Mouse (Mus musculus) CH12.LX (cell line): ENCODE measurements around the gene Usp36. TPM values are rescaled to one million over a fixed set of nuclear protein-coding genes. Genes with fewer than 3 reads are reported as not detected.
"Not testable (repeated sequence)": the region's sequence is repeated elsewhere in the genome, so short reads cannot be mapped to it uniquely, and the experiment has no call there.

Experiments used
- DNase-seq: peaks from one replicate; pipeline ENCODE4 v3.0.0-alpha.2; 2013; ENCODE audit errors: extremely low read depth
- H3K27ac ChIP-seq: 2 replicates; pipeline ENCODE4 v1.5.1; 2012; ENCODE audit warnings: low read depth, mild to moderate bottlenecking, control low read depth, moderate library complexity; ENCODE audit not compliant: insufficient read depth
- H3K27me3 ChIP-seq: replicated peaks from 2 replicates; pipeline ENCODE3; 2012; ENCODE audit warnings: inconsistent platforms
- H3K36me3 ChIP-seq, 2 experiments: replicated peaks in 1 of 2; 2 replicates each; pipeline versions ENCODE3 to v1.6.1; 2012; ENCODE audit warnings: inconsistent platforms in 1 of 2, low read length in 1 of 2, mild to moderate bottlenecking in 1 of 2, mixed read lengths in 1 of 2, moderate library complexity in 1 of 2; ENCODE audit not compliant: control insufficient read depth in 1 of 2, insufficient read depth in 1 of 2
- H3K4me1 ChIP-seq, 2 experiments: 2 replicates each; pipeline ENCODE4 v1.6.1; 2012; ENCODE audit warnings: inconsistent platforms in 1 of 2, moderate library complexity in 1 of 2; ENCODE audit not compliant: insufficient read depth in 2 of 2, control insufficient read depth in 1 of 2
- H3K4me2 ChIP-seq: 2 replicates; pipeline ENCODE4 v1.6.1; 2012; ENCODE audit warnings: low read depth, mild to moderate bottlenecking, control low read depth; ENCODE audit not compliant: poor library complexity, insufficient read depth, severe bottlenecking
- H3K4me3 ChIP-seq, 3 experiments: fragments of 150-350 bp in 1 of 3; sonication (generic) in 1 of 3; replicated peaks in 1 of 3; 2 replicates each; pipeline versions ENCODE3 to v1.5.1; 2011 to 2012; ENCODE audit warnings: low read depth in 2 of 3, low read length in 2 of 3, mild to moderate bottlenecking in 2 of 3, moderate library complexity in 2 of 3, control low read depth in 1 of 3, improper control_type of control experiment in 1 of 3, inconsistent platforms in 1 of 3, mixed read lengths in 1 of 3; ENCODE audit not compliant: poor library complexity in 1 of 3
- H3K79me2 ChIP-seq: replicated peaks from 2 replicates; pipeline ENCODE4 v1.6.1; 2012; ENCODE audit warnings: mild to moderate bottlenecking, moderate library complexity; ENCODE audit not compliant: control insufficient read depth, poor library complexity, insufficient read depth, severe bottlenecking; ENCODE audit errors: extremely low read depth
- H3K9ac ChIP-seq: 2 replicates; pipeline ENCODE4 v1.6.1; 2012; ENCODE audit warnings: low read depth, mild to moderate bottlenecking, control low read depth, moderate library complexity; ENCODE audit not compliant: insufficient read depth
- H3K9me3 ChIP-seq: replicated peaks from 2 replicates; pipeline ENCODE3; 2012; ENCODE audit warnings: low read length, inconsistent platforms, mixed read lengths
- ELF1 ChIP-seq: IDR thresholded peaks from 2 replicates; pipeline ENCODE4 v1.6.1; 2014; ENCODE audit warnings: low read depth, mild to moderate bottlenecking, inconsistent platforms, low read length, improper control_type of control experiment
- EP300 ChIP-seq: IDR thresholded peaks from 2 replicates; pipeline ENCODE4 v1.6.1; 2011; ENCODE audit warnings: low read length, improper control_type of control experiment
- ETS1 ChIP-seq: conservative IDR thresholded peaks from 2 replicates; pipeline ENCODE4 v1.6.1; 2012; ENCODE audit warnings: low read depth, mild to moderate bottlenecking, inconsistent platforms, low read length, improper control_type of control experiment, moderate library complexity
- GABPA ChIP-seq: IDR thresholded peaks from 2 replicates; pipeline ENCODE4 v1.6.1; 2012; ENCODE audit warnings: low read depth, low read length, improper control_type of control experiment, inconsistent platforms; ENCODE audit not compliant: insufficient replicate concordance
- MAFK ChIP-seq: IDR thresholded peaks from 2 replicates; pipeline ENCODE4 v1.6.1; 2011; ENCODE audit warnings: low read length, improper control_type of control experiment; ENCODE audit not compliant: insufficient replicate concordance
- MAX ChIP-seq: IDR thresholded peaks from 2 replicates; pipeline ENCODE4 v1.6.1; 2011; ENCODE audit warnings: low read length, improper control_type of control experiment
- MEF2A ChIP-seq: IDR thresholded peaks from 2 replicates; pipeline ENCODE4 v1.6.1; 2014; ENCODE audit warnings: low read depth, mild to moderate bottlenecking, inconsistent platforms, low read length, improper control_type of control experiment, borderline replicate concordance
- MXI1 ChIP-seq: IDR thresholded peaks from 2 replicates; pipeline ENCODE4 v1.6.1; 2011; ENCODE audit warnings: mild to moderate bottlenecking, low read depth, low read length, improper control_type of control experiment
- NELFE ChIP-seq: IDR thresholded peaks from 2 replicates; pipeline ENCODE4 v1.6.1; 2011; ENCODE audit warnings: low read depth, low read length, improper control_type of control experiment
- NRF1 ChIP-seq: IDR thresholded peaks from 2 replicates; pipeline ENCODE4 v1.6.1; 2014; ENCODE audit warnings: low read depth, mild to moderate bottlenecking, inconsistent platforms, low read length, improper control_type of control experiment, moderate library complexity
- POLR2AphosphoS2 ChIP-seq: IDR thresholded peaks from 2 replicates; pipeline ENCODE4 v1.6.1; 2011; ENCODE audit warnings: low read depth, low read length, improper control_type of control experiment
- RCOR1 ChIP-seq: conservative IDR thresholded peaks from 2 replicates; pipeline ENCODE4 v1.6.1; 2012; ENCODE audit warnings: low read depth, mild to moderate bottlenecking, inconsistent platforms, low read length, improper control_type of control experiment
- TBP ChIP-seq: conservative IDR thresholded peaks from 2 replicates; pipeline ENCODE4 v1.6.1; 2011; ENCODE audit warnings: low read depth, low read length, improper control_type of control experiment
- USF2 ChIP-seq: conservative IDR thresholded peaks from 2 replicates; pipeline ENCODE4 v1.6.1; 2011; ENCODE audit warnings: low read depth, low read length, improper control_type of control experiment
- ZMIZ1 ChIP-seq: IDR thresholded peaks from 2 replicates; pipeline ENCODE4 v1.6.1; 2012; ENCODE audit warnings: low read depth, mild to moderate bottlenecking, inconsistent platforms, low read length, improper control_type of control experiment
- ZNF384 ChIP-seq: IDR thresholded peaks from 2 replicates; pipeline ENCODE4 v1.6.1; 2012; ENCODE audit warnings: low read depth, low read length, improper control_type of control experiment, inconsistent platforms
- dilution Hi-C: fragments of 300-500 bp; cut with MboI; formaldehyde crosslinking; loops from 2 replicates; pipeline ENCODE4 v1.14.3; 2020; ENCODE audit warnings: low sequenced_read_pairs; ENCODE audit not compliant: extremely low pct_unique_long_range_greater_than_20kb, extremely low pct_ligation_motif_present
- in situ Hi-C: fragments of 300-500 bp; cut with MboI; formaldehyde crosslinking; loops from 3 replicates; pipeline ENCODE4 v1.14.3; 2019; ENCODE audit warnings: low sequenced_read_pairs, low pct_ligation_motif_present, low pct_unique_long_range_greater_than_20kb, mixed read lengths
- polyA plus RNA-seq: library from polyadenylated mRNA; unstranded; fragments of >175 nt; gene quantifications from 2 replicates; pipeline ENCODE4 v1.2.1, GENCODE M21; 2012; ENCODE audit warnings: low read depth; ENCODE audit not compliant: insufficient read length
- total RNA-seq, 2 experiments: library from RNA; depleted of rRNA; stranded (reverse); fragments of 300-350 nt in 1 of 2; fragments of >200 nt in 1 of 2; gene quantifications; 2 replicates each; pipeline ENCODE4 v1.2.3; 2012 to 2014

Usp36 gene
- total and polyA plus RNA-seq, 3 experiments, result 10.7 to 42.6 (median 19.5) TPM

- dilution Hi-C loops, result no loop called here
- H3K4me3 ChIP-seq, result no peak overlapping the region
- in situ Hi-C loops, result no loop called here
- H3K27me3 ChIP-seq, result peaks cover 39% of the 10 kb centered on the region
- TF ChIP-seq EP300, result no peak
- no peak for TF ChIP-seq NRF1
- no peak for TF ChIP-seq ELF1
- TF ChIP-seq MEF2A, result no peak
- TF ChIP-seq TBP, result no peak
- no peak for TF ChIP-seq GABPA
- TF ChIP-seq MAFK, result no peak
- TF ChIP-seq RCOR1, result no peak
- no peak for TF ChIP-seq POLR2AphosphoS2
- TF ChIP-seq ZNF384, result no peak
- TF ChIP-seq USF2, result no peak
- no peak for TF ChIP-seq ETS1
- no peak for TF ChIP-seq MAX
- TF ChIP-seq MXI1, result no peak
- TF ChIP-seq ZMIZ1, result no peak
- TF ChIP-seq NELFE, result no peak
- H3K9ac ChIP-seq, result no peak overlapping the region
- no peak for DNase-seq
- no peak overlapping the region for H3K4me2 ChIP-seq
- H3K4me1 ChIP-seq, result no peaks in the 10 kb centered on the region
- H3K9me3 ChIP-seq, result peaks cover 2% of the 10 kb centered on the region
- H3K27ac ChIP-seq, result no peak overlapping the region
- H3K79me2 ChIP-seq, result no peaks in the 10 kb centered on the region
- H3K36me3 ChIP-seq, result no peaks in the 10 kb centered on the region
These were observed 22.2 kb upstream of the Usp36 start for GRCm38 (mm10) chr11:118312132-118312723.

GRCm38 (mm10) chr11:118307962-118308361 is 17.9 kb upstream of the Usp36 start:
- H3K27ac ChIP-seq, dilution Hi-C loops, H3K4me3 ChIP-seq, in situ Hi-C loops, DNase-seq, H3K9ac ChIP-seq, H3K4me1 ChIP-seq, H3K79me2 ChIP-seq, H3K4me2 ChIP-seq, H3K9me3 ChIP-seq, H3K36me3 ChIP-seq: not testable (repeated sequence)
- H3K27me3 ChIP-seq, result peaks cover 45% of the 10 kb centered on the region

GRCm38 (mm10) chr11:118303959-118304358 is 13.9 kb upstream of the Usp36 start:
- DNase-seq, H3K36me3 ChIP-seq, H3K79me2 ChIP-seq, in situ Hi-C loops, H3K4me1 ChIP-seq, dilution Hi-C loops, H3K4me3 ChIP-seq, H3K27ac ChIP-seq, H3K9ac ChIP-seq, H3K9me3 ChIP-seq, H3K4me2 ChIP-seq: not testable (repeated sequence)
- peaks cover 47% of the 10 kb centered on the region for H3K27me3 ChIP-seq
